Mouse (Mus musculus): ENCODE results near the gene Klhl2.

The Klhl2 gene

DNA sequence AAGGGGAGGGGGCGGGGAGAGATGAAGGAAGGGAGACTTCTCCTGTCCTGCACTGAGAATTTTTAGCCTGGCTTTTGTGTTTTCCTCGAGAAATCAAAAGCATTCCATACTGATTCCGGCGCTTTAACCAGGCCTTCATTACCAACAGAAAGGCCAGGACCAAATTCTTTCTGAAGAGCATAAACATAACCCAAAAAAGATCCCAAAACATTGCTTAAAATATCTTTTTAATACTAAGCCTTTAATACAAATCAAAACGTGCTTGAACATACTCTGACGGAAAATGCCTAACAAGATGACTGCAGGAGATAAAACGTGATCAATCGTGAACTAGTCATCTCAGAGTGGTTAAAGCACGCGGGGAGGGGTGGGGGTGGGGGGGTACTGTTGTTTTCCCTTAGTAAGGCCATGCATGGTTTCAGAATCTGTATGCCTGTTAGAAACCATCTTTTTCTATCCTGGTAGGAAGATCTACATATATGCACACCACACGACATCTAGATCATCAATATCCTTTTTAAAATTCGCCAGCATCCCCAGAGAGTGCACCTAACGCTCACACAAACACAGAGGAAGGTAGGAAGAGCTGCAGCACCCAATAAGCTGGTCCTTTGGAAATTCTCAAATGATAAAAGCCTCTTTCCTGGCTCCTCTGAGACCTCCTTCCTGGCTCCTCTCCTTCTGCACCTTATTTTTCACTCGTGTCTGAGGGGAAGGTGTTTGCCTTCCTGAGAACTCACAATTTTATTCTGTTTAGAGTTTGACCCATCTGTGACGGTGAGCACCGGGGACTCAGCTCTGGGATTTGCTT lies 158.0 kb downstream of the Klhl2 start:
- DNase-seq (ENCODE audit: low spot score), result no peak

DNA sequence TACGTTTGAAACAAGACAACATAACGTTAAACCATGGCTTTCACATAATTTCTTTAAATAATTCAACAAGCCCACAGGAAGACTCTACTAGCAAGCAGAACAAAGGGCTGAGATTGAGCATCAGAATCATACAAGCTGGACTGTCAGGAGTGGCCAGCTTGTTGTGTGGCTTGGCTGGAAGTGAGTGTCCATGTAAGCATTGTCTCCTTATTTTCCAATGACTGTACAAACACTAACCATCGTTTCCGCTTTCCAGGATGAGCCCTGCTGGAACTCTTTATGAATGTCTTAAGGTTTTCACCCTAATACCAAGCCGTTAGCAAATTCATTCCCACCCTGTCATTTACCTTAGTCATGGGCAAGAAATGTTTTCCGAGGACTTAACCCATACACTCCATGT lies 159.0 kb downstream of the Klhl2 start:
- no peak for DNase-seq (ENCODE audit: low spot score)

DNA sequence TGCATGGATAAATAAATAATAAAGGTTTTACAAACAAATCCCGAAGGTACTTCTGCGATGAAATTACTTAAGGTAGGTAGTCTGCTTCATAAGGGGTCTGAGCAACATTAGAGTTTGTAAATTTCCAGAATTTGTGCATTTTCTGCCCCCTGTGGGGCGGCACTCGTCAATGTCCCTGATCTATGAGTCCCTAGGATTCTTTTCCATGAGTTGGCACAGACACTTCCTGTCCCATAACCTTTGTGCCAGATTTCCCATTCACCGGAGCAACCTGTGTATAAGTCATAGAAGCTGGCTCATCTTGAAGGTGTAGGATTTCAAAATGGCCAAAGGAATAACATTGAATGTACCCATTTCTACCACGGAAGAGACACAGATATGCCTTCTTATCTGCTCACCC lies 159.5 kb downstream of the Klhl2 start:
- no peak for DNase-seq (ENCODE audit: low spot score)
